Comparison of ENCODE assay signal across 15 mouse cellular contexts in genomic region chr5:135178523-135178922, GRCm38 (mm10). TPM values are rescaled to one million over a fixed set of nuclear protein-coding genes. Genes with fewer than 3 reads are reported as not detected.
DNase-seq lines count a peak whose midpoint lies in the region; ATAC-seq and TF ChIP-seq lines count a peak whose summit lies in the region.
"Had no signal": no experiment of that assay in that cellular context is flagged by ENCODE, and none has a peak within 500 bp of the region (broad histone marks: within the 10 kb centered on the region; RNA-seq: fewer than 3 reads in every experiment).

No protein-coding gene starts in this region.

- H3K79me2 ChIP-seq in liver, adult 2 months (ENCODE audit: control insufficient read depth, insufficient read depth, low read length) = peaks cover 4% of the 10 kb centered on the region; the same call in 1 of the 2 replicates

- H3K36me3 ChIP-seq in heart, embryonic 12.5 days = peaks cover 81% of the 10 kb centered on the region
- peaks cover 32% of the 10 kb centered on the region for H3K36me3 ChIP-seq in heart, embryonic 11.5 days (ENCODE audit: control insufficient read depth, insufficient read depth, low read length)
- peaks cover 35% of the 10 kb centered on the region for H3K36me3 ChIP-seq in liver, adult 2 months (ENCODE audit: control insufficient read depth, insufficient read depth, low read length)
- H3K36me3 ChIP-seq in liver, embryonic 15.5 days (replicated peaks) = peaks cover 87% of the 10 kb centered on the region
- H3K36me3 ChIP-seq in midbrain, embryonic 13.5 days = peaks cover 84% of the 10 kb centered on the region

- peak overlapping the region; percentile 42 for H3K27ac ChIP-seq in heart, embryonic 12.5 days (ENCODE audit: poor library complexity, severe bottlenecking)
- no peak overlapping the region for H3K27ac ChIP-seq in heart, embryonic 11.5 days (ENCODE audit: low read depth, low read length)
- H3K27ac ChIP-seq in liver, adult 2 months (replicated peaks; ENCODE audit: insufficient read depth, low read depth, low read length) = peak overlapping the region; percentile 49
- H3K27ac ChIP-seq in brown adipose tissue, adult 24 weeks (replicated peaks; ENCODE audit: low read depth, low read length) = peak overlapping the region; percentile 64
- 0 out of 2 replicates have a peak overlapping the region, but pooled peaks have one; percentile 10 for H3K27ac ChIP-seq in liver, embryonic 15.5 days (replicated peaks)
- no peak overlapping the region for H3K27ac ChIP-seq in midbrain, embryonic 13.5 days
- H3K27ac ChIP-seq: gastrocnemius, adult 2 months; hindbrain, embryonic 14.5 days; kidney, embryonic 15.5 days had no signal

- no peak for TF ChIP-seq CTCF in liver, adult 2 months (IDR thresholded peaks at IDR 0.05; ENCODE audit: low read depth, low read length)

- no peak overlapping the region for H3K4me3 ChIP-seq in heart, embryonic 12.5 days
- H3K4me3 ChIP-seq in heart, embryonic 11.5 days (ENCODE audit: low read depth, low read length) = no peak overlapping the region
- no peak overlapping the region for H3K4me3 ChIP-seq in liver, adult 2 months (ENCODE audit: insufficient read depth, low read depth, low read length)
- no peak overlapping the region for H3K4me3 ChIP-seq in brown adipose tissue, adult 24 weeks (ENCODE audit: insufficient read depth, low read depth, low read length)
- no peak overlapping the region for H3K4me3 ChIP-seq in liver, embryonic 15.5 days (replicated peaks)
- H3K4me3 ChIP-seq in midbrain, embryonic 13.5 days (replicated peaks) = no peak overlapping the region
- H3K4me3 ChIP-seq: gastrocnemius, adult 2 months; kidney, embryonic 15.5 days had no signal

- TF ChIP-seq POLR2A in liver, adult 2 months (IDR thresholded peaks at IDR 0.05; ENCODE audit: extremely low read depth, insufficient read depth, low read length) = no peak

- H3K4me2 ChIP-seq in heart, embryonic 12.5 days = no peak overlapping the region
- no peak overlapping the region for H3K4me2 ChIP-seq in heart, embryonic 11.5 days
- no peak overlapping the region for H3K4me2 ChIP-seq in liver, embryonic 15.5 days
- H3K4me2 ChIP-seq in midbrain, embryonic 13.5 days (replicated peaks) = no peak overlapping the region
- H3K4me2 ChIP-seq: hindbrain, embryonic 14.5 days; kidney, embryonic 15.5 days had no signal

- 71% methylated on average over 3 of the region's 3 CpGs for WGBS in heart, embryonic 12.5 days
- WGBS in heart, embryonic 11.5 days (ENCODE audit: insufficient replicate concordance) = 74% methylated on average over 3 of the region's 3 CpGs
- WGBS in liver, adult 2 months = 69% methylated on average over 3 of the region's 3 CpGs
- 59% methylated on average over 3 of the region's 3 CpGs for WGBS in liver, embryonic 15.5 days (ENCODE audit: insufficient replicate concordance)
- WGBS in midbrain, embryonic 13.5 days = 89% methylated on average over 3 of the region's 3 CpGs

- DNase-seq in liver, adult 2 months (ENCODE audit: extremely low read depth, low read depth, low spot score) = no peak
- DNase-seq in liver = no peak
- DNase-seq: embryo, embryonic 11 days; forebrain, postnatal 0 days; gastrocnemius, adult 2 months; kidney, postnatal 4 days; lung, postnatal 10 days had no signal

- H3K9me3 ChIP-seq in heart, embryonic 12.5 days (replicated peaks) = no peaks in the 10 kb centered on the region
- H3K9me3 ChIP-seq in heart, embryonic 11.5 days (replicated peaks; ENCODE audit: control insufficient read depth, low read length) = no peaks in the 10 kb centered on the region
- H3K9me3 ChIP-seq in liver, embryonic 15.5 days (replicated peaks) = no peaks in the 10 kb centered on the region
- no peaks in the 10 kb centered on the region for H3K9me3 ChIP-seq in midbrain, embryonic 13.5 days
- H3K9me3 ChIP-seq: kidney, embryonic 15.5 days had no signal

- H3K4me1 ChIP-seq in heart, embryonic 12.5 days (replicated peaks) = peaks cover 11% of the 10 kb centered on the region
- 0 out of 2 replicates have a peak, but pooled peaks cover 2% of the 10 kb centered on the region for H3K4me1 ChIP-seq in heart, embryonic 11.5 days (ENCODE audit: control insufficient read depth, insufficient read depth, low read length)
- peaks cover 12% of the 10 kb centered on the region for H3K4me1 ChIP-seq in liver, adult 2 months (ENCODE audit: control insufficient read depth, insufficient read depth, low read length)
- H3K4me1 ChIP-seq in brown adipose tissue, adult 24 weeks (ENCODE audit: control insufficient read depth, insufficient read depth, insufficient read length, low read length) = peaks cover 8% of the 10 kb centered on the region; the same call in 1 of the 2 replicates
- peaks cover 9% of the 10 kb centered on the region for H3K4me1 ChIP-seq in liver, embryonic 15.5 days (replicated peaks)
- H3K4me1 ChIP-seq in midbrain, embryonic 13.5 days (replicated peaks) = no peaks in the 10 kb centered on the region
- H3K4me1 ChIP-seq: kidney, embryonic 15.5 days had no signal

- no peak overlapping the region for H3K9ac ChIP-seq in heart, embryonic 12.5 days
- no peak overlapping the region for H3K9ac ChIP-seq in heart, embryonic 11.5 days (ENCODE audit: low read depth, low read length)
- no peak overlapping the region for H3K9ac ChIP-seq in liver, adult 2 months (ENCODE audit: low read depth, low read length)
- no peak overlapping the region for H3K9ac ChIP-seq in liver, embryonic 15.5 days
- H3K9ac ChIP-seq in midbrain, embryonic 13.5 days (replicated peaks) = no peak overlapping the region; the same call in 1 of the 2 replicates
- H3K9ac ChIP-seq: forebrain, postnatal 0 days; hindbrain, embryonic 14.5 days; kidney, embryonic 15.5 days had no signal

- ATAC-seq in heart, embryonic 12.5 days (ENCODE audit: insufficient number of reproducible peaks, low FRiP score) = no peak
- ATAC-seq in heart, embryonic 11.5 days (replicated peaks; ENCODE audit: insufficient number of reproducible peaks, low FRiP score, low TSS enrichment) = no peak
- no peak for ATAC-seq in liver, embryonic 15.5 days (ENCODE audit: insufficient read depth)
- ATAC-seq in midbrain, embryonic 13.5 days = no peak
- ATAC-seq: forebrain, postnatal 0 days; intestine, embryonic 16.5 days had no signal

- no peaks in the 10 kb centered on the region for H3K27me3 ChIP-seq in heart, embryonic 12.5 days (replicated peaks)
- H3K27me3 ChIP-seq in heart, embryonic 11.5 days (ENCODE audit: control insufficient read depth, insufficient read depth, low read length) = no peaks in the 10 kb centered on the region
- H3K27me3 ChIP-seq in liver, adult 2 months (ENCODE audit: control insufficient read depth, insufficient read depth, low read length) = no peaks in the 10 kb centered on the region
- no peaks in the 10 kb centered on the region for H3K27me3 ChIP-seq in liver, embryonic 15.5 days
- no peaks in the 10 kb centered on the region for H3K27me3 ChIP-seq in midbrain, embryonic 13.5 days
- H3K27me3 ChIP-seq: kidney, embryonic 15.5 days had no signal

RNA-seq across cellular contexts. Expression of gene Baz1b, which starts 8.5 kb away (rescaled TPM):
- polyA plus RNA-seq in heart, embryonic 12.5 days (2016; fragmentation: Nextera tagmentation; extraction: Ambion mirVana) = 37.2 and 38.4 TPM in 2 replicates
- 28.9 and 45.4 TPM in 2 replicates for polyA plus RNA-seq in heart, embryonic 11.5 days (2014; fragmentation: Nextera tagmentation; extraction: Ambion mirVana)
- 26.9 and 27.5 TPM in 2 replicates for total RNA-seq in liver, adult 2 months (2014; rRNA removed)
- 8.8 and 11.9 TPM in 2 replicates for polyA plus RNA-seq in liver, adult 2 months (2012; rRNA removed)
- polyA plus RNA-seq in brown adipose tissue, adult 24 weeks (2012; ENCODE audit: insufficient read depth, insufficient read length, missing spikeins) = 25.5 and 32.8 TPM in 2 replicates
- 18.2 and 20.1 TPM in 2 replicates for polyA plus RNA-seq in liver, embryonic 15.5 days (2015; fragmentation: Nextera tagmentation; extraction: Ambion mirVana)
- 40.0 and 44.3 TPM in 2 replicates for polyA plus RNA-seq in midbrain, embryonic 13.5 days (2015; fragmentation: Nextera tagmentation; extraction: Ambion mirVana)

RNA-seq across cellular contexts. Expression of gene Bcl7b, which starts 10.4 kb away (rescaled TPM):
- polyA plus RNA-seq in heart, embryonic 12.5 days (2016; fragmentation: Nextera tagmentation; extraction: Ambion mirVana) = 34.2 and 38.2 TPM in 2 replicates
- 32.3 and 35.2 TPM in 2 replicates for polyA plus RNA-seq in heart, embryonic 11.5 days (2014; fragmentation: Nextera tagmentation; extraction: Ambion mirVana)
- total RNA-seq in liver, adult 2 months (2014; rRNA removed) = 10.5 and 11.9 TPM in 2 replicates
- polyA plus RNA-seq in liver, adult 2 months (2012; rRNA removed) = 17.6 and 20.2 TPM in 2 replicates
- polyA plus RNA-seq in brown adipose tissue, adult 24 weeks (2012; ENCODE audit: insufficient read depth, insufficient read length, missing spikeins) = 61.6 and 84.5 TPM in 2 replicates
- 26.2 and 27.7 TPM in 2 replicates for polyA plus RNA-seq in liver, embryonic 15.5 days (2015; fragmentation: Nextera tagmentation; extraction: Ambion mirVana)
- 49.6 and 51.2 TPM in 2 replicates for polyA plus RNA-seq in midbrain, embryonic 13.5 days (2015; fragmentation: Nextera tagmentation; extraction: Ambion mirVana)

RNA-seq across cellular contexts. Expression of gene Tbl2, which starts 29.1 kb away (rescaled TPM):
- polyA plus RNA-seq in heart, embryonic 12.5 days (2016; fragmentation: Nextera tagmentation; extraction: Ambion mirVana) = 26.8 and 27.2 TPM in 2 replicates
- polyA plus RNA-seq in heart, embryonic 11.5 days (2014; fragmentation: Nextera tagmentation; extraction: Ambion mirVana) = 20.0 and 21.3 TPM in 2 replicates
- 5.8 and 8.0 TPM in 2 replicates for total RNA-seq in liver, adult 2 months (2014; rRNA removed)
- 9.6 and 10.1 TPM in 2 replicates for polyA plus RNA-seq in liver, adult 2 months (2012; rRNA removed)
- polyA plus RNA-seq in brown adipose tissue, adult 24 weeks (2012; ENCODE audit: insufficient read depth, insufficient read length, missing spikeins) = 7.5 and 8.2 TPM in 2 replicates
- 11.7 and 12.2 TPM in 2 replicates for polyA plus RNA-seq in liver, embryonic 15.5 days (2015; fragmentation: Nextera tagmentation; extraction: Ambion mirVana)
- polyA plus RNA-seq in midbrain, embryonic 13.5 days (2015; fragmentation: Nextera tagmentation; extraction: Ambion mirVana) = 13.7 and 14.3 TPM in 2 replicates

Comparison
In these comparisons a context has a peak if more than half of its experiments do, and no peak if none do; other contexts are left out.
1. H3K27ac ChIP-seq: peak in heart, embryonic 12.5 days (single experiment), liver, adult 2 months (single experiment), brown adipose tissue, adult 24 weeks (single experiment) and liver, embryonic 15.5 days (single experiment); none in heart, embryonic 11.5 days (single experiment) and midbrain, embryonic 13.5 days (single experiment).